Mouse (Mus musculus): ENCODE measurements at regions not wholly inside any gene's neighbourhood (a gene's known extent, or its start where the extent isn't known, plus 50 kb on each side); places are given as distances from the start of the nearest gene placed in this dataset.

DNA sequence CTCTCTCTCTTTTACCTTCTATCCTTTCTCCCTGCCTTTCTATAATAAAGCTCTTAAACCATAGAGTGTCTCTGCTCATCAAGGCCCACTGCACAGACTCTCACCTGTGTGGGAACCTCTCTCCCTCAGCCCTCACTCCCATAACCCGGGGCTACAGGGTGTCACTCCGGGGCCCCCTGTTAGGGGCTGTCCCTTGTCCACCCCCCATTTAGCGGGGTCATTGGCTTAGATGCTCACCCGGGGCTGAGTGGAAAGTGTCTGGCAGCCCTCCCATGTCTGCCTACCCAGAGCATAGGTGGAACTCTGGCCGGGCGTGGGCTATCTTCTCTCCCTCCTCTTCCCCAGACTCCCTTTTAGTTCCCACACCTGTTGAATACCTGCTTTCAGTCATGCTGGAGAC lies 116.4 kb downstream of the Zfp993 start:
- in situ Hi-C loops (cut with MboI, MseI): loop anchor here (5.0 to 25.0 kb wide), 3 partner anchors 160 to 890 kb away; no protein-coding TSS in a partner anchor

DNA sequence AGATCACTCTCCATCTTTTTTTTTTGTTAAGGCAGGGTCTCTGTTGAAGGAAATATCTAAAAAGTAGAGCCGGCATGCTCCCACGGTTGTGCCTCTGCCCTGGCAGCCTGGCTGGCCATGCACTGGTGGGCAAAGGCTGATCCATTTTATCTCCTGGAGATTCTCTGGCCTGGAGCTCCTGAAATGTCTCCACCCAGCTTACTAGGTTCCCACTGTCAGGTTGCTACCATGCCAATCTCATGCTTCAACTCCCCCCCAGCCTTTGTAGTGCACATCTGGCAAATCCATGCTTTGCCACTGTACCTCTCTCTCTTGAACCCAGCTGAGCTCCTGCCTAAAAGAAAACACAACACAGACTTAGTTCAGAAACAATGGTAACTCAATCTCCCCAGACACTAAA lies 129.0 kb downstream of the Zfp993 start:
- in situ Hi-C loops (cut with MboI, MseI): loop anchor here (5.0 to 25.0 kb wide), 6 partner anchors 148 to 1017 kb away; partner anchors contain the start of gene Zfp978

DNA sequence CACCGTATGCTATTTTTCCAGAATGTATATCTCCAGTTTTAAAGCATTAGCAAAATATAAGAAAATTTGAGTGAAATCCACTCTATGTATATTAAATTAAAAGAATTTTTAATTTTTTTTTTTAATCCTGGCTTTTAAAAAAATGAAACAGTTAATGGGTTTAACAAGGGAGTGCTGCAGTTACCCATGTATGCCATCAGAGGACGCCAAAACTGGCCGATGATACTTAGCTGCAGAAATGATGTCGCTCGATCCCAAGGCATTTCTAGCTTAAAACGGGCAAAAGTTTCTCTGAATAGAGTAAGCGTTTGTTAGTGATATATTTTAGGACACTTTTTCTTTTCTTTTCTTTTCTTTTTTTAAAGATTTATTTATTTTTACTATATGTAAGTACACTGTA lies 129.9 kb downstream of the Zfp993 start:
- in situ Hi-C loops (cut with MboI, MseI): loop anchor here (5.0 to 25.0 kb wide), 6 partner anchors 147 to 1018 kb away; partner anchors contain the start of gene Zfp978

DNA sequence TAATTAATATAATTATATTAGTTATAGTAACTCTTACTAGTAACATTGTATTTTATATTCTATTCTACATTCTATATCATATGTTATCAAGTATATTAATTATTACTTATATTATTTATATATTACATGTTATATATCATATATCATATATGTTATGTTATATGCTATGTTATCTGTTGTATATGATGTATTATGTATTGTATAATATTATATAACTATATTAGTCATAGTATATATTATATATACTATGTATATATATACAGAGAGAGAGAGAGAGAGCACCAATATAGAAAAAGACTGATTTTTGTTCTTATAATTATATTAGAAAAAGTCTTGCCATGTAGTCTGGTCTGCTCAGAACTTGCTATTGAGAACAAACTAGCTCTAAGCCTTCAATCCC lies 133.0 kb downstream of the Zfp993 start:
- in situ Hi-C loops (cut with MboI, MseI): loop anchor here (5.0 to 25.0 kb wide), 6 partner anchors 144 to 1021 kb away; partner anchors contain the start of gene Zfp978
